Mouse (Mus musculus) cortical plate, adult 2 months (tissue): ENCODE measurements at regions not wholly inside any gene's neighbourhood (a gene's known extent, or its start where the extent isn't known, plus 50 kb on each side); places are given as distances from the start of the nearest gene placed in this dataset.

Experiments
- CTCF ChIP-seq: fragments of 200-500 bp; IDR thresholded peaks from 2 replicates; pipeline ENCODE4 v1.5.1; 2011; ENCODE audit warnings: mild to moderate bottlenecking, control low read depth, low read length; ENCODE audit not compliant: insufficient read depth; ENCODE audit errors: extremely low read depth
- POLR2A ChIP-seq: fragments of 200-500 bp; IDR thresholded peaks from 2 replicates; pipeline ENCODE4 v1.6.1; 2011; ENCODE audit warnings: mild to moderate bottlenecking, low read length, control low read depth; ENCODE audit not compliant: insufficient read depth; ENCODE audit errors: extremely low read depth

DNA sequence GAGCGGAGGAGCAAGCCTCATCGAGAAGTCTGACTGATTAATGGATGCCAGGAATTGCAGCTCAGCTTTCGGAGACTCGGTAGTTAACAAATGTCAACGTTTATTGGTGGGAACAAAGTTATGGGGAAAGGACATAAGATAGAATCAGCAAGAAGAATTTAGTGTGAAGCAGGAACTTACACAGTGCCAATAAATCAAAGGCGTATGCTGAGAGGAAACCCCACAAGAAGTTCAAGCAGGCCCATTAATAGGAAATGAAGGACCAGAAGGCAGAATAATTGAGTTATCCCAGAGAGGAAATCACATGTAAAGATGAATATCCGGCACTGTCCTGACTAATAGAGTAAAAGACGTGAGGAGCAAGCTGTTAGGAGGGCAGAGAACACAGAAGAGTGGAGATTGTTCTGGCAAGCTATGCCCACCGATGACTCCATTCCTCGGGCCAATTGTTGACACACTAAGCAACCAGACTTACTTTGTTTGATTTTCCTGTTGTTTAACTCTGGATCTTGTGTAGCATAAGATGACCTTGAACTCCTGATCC, 293.4 kb upstream of the Pabpc6 start:
- no peak for TF ChIP-seq POLR2A
- no peak for TF ChIP-seq CTCF
